Mouse (Mus musculus): ENCODE measurements at regions not wholly inside any gene's neighbourhood (a gene's known extent, or its start where the extent isn't known, plus 50 kb on each side); places are given as distances from the start of the nearest gene placed in this dataset.

DNA sequence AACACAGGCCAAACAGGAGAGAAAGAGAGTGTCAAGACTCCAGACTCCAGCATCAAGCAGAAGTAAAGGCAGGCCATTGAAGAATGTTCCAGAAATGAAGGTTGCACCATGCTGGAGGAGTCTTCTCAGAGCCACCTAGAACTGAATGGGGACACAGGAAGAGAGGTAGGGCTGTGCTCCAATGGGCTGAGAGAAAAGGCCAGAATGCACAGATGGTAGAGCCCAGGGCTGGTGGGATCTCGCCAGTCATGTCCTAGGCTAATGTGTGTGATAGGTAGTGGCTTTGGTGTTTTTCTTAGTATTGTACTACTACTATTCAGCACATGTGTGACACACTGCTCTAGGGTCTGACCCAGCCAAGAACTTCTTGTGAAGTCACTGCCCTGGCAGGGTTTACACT, 117.9 kb downstream of the Vegfa start:
- no peaks in the 10 kb centered on the region for H3K4me1 ChIP-seq (ENCODE audit: control insufficient read depth, insufficient read depth, low read length)
- no peak overlapping the region for H3K4me3 ChIP-seq (ENCODE audit: insufficient read depth, low read length)
- H3K27ac ChIP-seq (ENCODE audit: insufficient read depth, low read depth, low read length): no peak overlapping the region
- TF ChIP-seq POLR2A (IDR thresholded peaks at IDR 0.05; ENCODE audit: borderline replicate concordance, low read depth, low read length): no peak
- no peak for TF ChIP-seq CTCF (IDR thresholded peaks at IDR 0.05; ENCODE audit: low read depth, low read length)

DNA sequence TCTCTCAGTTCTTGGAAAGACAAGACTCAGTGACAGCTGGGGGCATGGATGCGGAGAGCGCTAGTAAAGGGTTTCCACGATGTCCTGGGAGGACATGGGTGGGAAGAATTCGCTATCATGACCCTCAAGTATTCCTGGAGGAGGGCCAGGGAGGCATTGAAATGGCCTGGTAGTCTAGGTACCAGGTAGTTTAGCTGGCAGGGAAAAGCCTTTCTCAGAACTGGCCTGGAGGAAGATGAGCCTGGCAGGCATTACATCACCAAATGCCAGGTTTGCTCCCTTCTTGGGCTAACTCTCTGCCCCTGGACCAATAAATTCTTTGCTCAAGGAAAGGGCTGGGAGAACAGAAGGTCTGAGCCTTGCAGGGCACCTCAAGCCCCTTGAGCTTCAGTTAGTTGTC, 118.5 kb downstream of the Vegfa start:
- no peak overlapping the region for H3K27ac ChIP-seq (ENCODE audit: insufficient read depth, low read depth, low read length)
- TF ChIP-seq POLR2A (IDR thresholded peaks at IDR 0.05; ENCODE audit: borderline replicate concordance, low read depth, low read length) (no peak), CTCF (IDR thresholded peaks at IDR 0.05; ENCODE audit: low read depth, low read length) (no peak)
- no peaks in the 10 kb centered on the region for H3K4me1 ChIP-seq (ENCODE audit: control insufficient read depth, insufficient read depth, low read length)
- H3K4me3 ChIP-seq (ENCODE audit: insufficient read depth, low read length): no peak overlapping the region

DNA sequence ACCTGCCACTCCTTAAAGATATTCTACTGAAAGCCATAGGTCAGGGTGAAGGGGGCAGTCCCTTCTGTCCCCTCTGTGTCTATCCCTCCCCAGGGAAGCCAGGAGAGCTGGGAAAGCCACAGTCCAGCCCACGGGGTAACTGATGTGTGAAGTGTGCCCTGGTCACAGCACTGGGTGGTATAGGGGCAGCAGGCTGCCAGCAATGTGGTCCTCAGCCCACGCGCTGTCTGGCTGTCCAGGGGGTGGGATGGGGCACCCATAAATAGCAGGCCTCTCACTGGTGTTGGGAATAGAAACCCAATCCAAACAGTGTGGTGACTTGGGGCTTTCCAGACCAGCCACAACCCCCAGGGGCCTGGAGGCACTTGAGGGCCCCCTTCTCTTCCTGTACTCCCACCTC, 120.0 kb downstream of the Vegfa start:
- TF ChIP-seq POLR2A (IDR thresholded peaks at IDR 0.05; ENCODE audit: borderline replicate concordance, low read depth, low read length) (no peak), CTCF (IDR thresholded peaks at IDR 0.05; ENCODE audit: low read depth, low read length) (no peak)
- H3K27ac ChIP-seq (ENCODE audit: insufficient read depth, low read depth, low read length): no peak overlapping the region
- H3K4me3 ChIP-seq (ENCODE audit: insufficient read depth, low read length): no peak overlapping the region
- H3K4me1 ChIP-seq (ENCODE audit: control insufficient read depth, insufficient read depth, low read length): no peaks in the 10 kb centered on the region

DNA sequence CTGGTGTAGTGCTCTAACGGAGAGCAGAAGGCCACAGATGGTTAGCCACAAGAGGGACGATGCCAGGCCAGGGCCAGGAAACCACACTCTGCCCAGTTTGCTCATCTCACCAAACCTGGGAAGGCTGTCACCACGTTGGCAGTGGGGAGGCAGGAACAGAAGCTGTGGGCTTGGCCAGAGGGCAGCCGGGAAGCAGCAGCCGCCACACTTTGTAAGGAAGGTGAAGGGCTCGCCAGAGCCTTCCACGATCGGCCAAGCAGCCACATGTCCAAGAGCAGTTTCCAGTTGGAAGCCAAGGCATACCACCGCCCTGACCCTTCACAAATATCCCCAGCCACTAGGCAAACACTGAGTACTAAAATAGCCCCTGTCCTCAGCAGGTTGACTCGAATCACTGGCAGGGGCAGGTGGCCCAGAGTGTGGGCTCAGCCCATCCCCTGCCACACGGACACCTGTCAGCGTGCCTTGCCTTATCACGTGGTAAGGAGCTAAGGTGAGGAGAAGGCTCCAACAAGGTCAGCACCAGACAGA, 120.9 kb downstream of the Vegfa start:
- TF ChIP-seq POLR2A (IDR thresholded peaks at IDR 0.05; ENCODE audit: borderline replicate concordance, low read depth, low read length) (no peak), CTCF (IDR thresholded peaks at IDR 0.05; ENCODE audit: low read depth, low read length) (no peak)
- H3K27ac ChIP-seq (ENCODE audit: insufficient read depth, low read depth, low read length): no peak overlapping the region
- H3K4me3 ChIP-seq (ENCODE audit: insufficient read depth, low read length): no peak overlapping the region
- no peaks in the 10 kb centered on the region for H3K4me1 ChIP-seq (ENCODE audit: control insufficient read depth, insufficient read depth, low read length)

DNA sequence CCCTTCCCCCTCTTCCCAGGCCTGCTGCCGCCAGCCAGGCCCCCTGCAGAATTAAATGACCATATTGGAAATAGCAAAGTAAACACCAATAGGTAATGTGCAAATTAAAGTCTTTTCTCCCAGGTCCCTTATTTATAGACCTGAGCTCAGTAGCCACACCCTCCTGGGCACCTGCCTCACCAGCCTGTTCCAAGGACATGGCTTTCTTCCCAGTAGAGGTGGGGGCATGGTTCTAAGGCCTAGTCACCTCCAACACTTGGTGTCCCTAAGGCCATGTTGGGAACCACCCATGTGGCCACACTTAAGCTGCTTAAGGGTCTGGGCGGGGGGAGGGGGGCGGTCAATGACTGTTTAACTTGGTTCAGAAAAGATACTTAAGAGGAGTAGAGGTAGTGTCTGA, 121.9 kb downstream of the Vegfa start:
- Histone ChIP-seq H3K4me3 (ENCODE audit: insufficient read depth, low read length) (no peak overlapping the region), H3K27ac (ENCODE audit: insufficient read depth, low read depth, low read length) (no peak overlapping the region), H3K4me1 (ENCODE audit: control insufficient read depth, insufficient read depth, low read length) (no peaks in the 10 kb centered on the region)
- no peak for TF ChIP-seq POLR2A (IDR thresholded peaks at IDR 0.05; ENCODE audit: borderline replicate concordance, low read depth, low read length)
- no peak for TF ChIP-seq CTCF (IDR thresholded peaks at IDR 0.05; ENCODE audit: low read depth, low read length)

DNA sequence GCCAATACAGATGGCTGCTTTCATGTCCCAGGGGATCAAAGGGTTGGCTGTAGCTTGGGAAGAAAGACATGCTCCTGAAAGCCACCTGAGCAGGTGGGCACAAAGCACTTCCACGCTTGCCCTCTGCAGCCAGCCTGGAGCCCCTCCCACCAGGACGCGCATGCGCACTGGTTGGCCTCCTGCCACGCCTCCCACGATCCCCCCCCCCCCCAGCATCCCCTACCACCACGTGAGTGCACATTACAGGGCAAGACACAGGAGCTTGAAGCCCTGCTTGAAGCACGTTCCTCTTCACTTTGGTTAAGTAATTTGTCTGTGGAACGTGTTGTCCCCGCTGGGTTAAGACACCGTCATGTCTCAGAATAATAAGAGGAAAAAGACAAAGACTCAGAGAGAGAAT, 124.6 kb downstream of the Vegfa start:
- no peak overlapping the region for H3K4me3 ChIP-seq (ENCODE audit: insufficient read depth, low read length)
- no peak overlapping the region for H3K27ac ChIP-seq (ENCODE audit: insufficient read depth, low read depth, low read length)
- no peak for TF ChIP-seq CTCF (IDR thresholded peaks at IDR 0.05; ENCODE audit: low read depth, low read length)
- TF ChIP-seq POLR2A (IDR thresholded peaks at IDR 0.05; ENCODE audit: borderline replicate concordance, low read depth, low read length): no peak

DNA sequence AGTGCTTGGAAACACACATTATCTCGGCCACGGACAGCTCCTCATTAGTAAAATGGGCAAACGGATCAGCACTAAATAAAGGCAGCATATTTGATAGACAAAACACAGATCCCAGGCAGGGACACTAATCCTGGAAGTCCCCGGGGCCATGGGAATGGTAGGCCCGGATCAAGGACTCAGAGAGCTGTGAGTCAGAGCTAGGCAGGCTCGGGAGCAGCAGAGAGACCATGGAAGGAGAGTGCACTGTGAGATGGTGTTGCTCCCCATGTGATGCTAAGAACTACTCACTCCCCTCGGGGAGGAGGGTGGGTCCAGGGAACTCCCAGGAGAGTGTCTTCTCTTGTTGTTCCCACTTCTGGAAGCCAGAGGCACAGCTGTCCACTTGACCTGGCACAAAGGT, 126.6 kb downstream of the Vegfa start:
- TF ChIP-seq POLR2A (IDR thresholded peaks at IDR 0.05; ENCODE audit: borderline replicate concordance, low read depth, low read length) (no peak), CTCF (IDR thresholded peaks at IDR 0.05; ENCODE audit: low read depth, low read length) (no peak)
- Histone ChIP-seq H3K27ac (ENCODE audit: insufficient read depth, low read depth, low read length) (no peak overlapping the region), H3K4me1 (ENCODE audit: control insufficient read depth, insufficient read depth, low read length) (no peaks in the 10 kb centered on the region)

More for the DNA sequence above, 124.6 kb downstream of the Vegfa start:
- H3K4me1 ChIP-seq (ENCODE audit: control insufficient read depth, insufficient read depth, low read length): no peaks in the 10 kb centered on the region

DNA sequence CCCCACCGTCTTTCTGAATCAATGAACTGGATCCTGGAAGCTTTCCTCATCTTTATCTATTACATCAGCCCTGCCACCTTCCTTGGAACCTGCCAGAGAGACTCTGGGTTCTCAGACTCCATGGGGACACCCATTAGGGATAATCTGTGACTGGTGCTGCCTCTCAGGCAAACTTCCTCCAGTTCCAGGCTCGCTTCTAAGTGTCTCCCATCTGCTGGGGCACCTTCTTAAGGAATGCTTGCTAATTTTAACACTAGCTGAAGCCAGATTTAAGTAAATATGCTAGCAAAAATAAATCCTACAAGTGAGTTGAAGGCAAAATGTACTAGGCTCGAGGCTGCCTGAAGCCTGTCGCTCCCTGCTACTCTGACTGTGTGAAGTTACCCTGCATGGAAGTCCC, 127.9 kb downstream of the Vegfa start:
- TF ChIP-seq POLR2A (IDR thresholded peaks at IDR 0.05; ENCODE audit: borderline replicate concordance, low read depth, low read length): no peak
- TF ChIP-seq CTCF (IDR thresholded peaks at IDR 0.05; ENCODE audit: low read depth, low read length): no peak
- Histone ChIP-seq H3K4me3 (ENCODE audit: insufficient read depth, low read length) (no peak overlapping the region), H3K27ac (ENCODE audit: insufficient read depth, low read depth, low read length) (no peak overlapping the region), H3K4me1 (ENCODE audit: control insufficient read depth, insufficient read depth, low read length) (no peaks in the 10 kb centered on the region)

More for the DNA sequence above, 126.6 kb downstream of the Vegfa start:
- no peak overlapping the region for H3K4me3 ChIP-seq (ENCODE audit: insufficient read depth, low read length)

DNA sequence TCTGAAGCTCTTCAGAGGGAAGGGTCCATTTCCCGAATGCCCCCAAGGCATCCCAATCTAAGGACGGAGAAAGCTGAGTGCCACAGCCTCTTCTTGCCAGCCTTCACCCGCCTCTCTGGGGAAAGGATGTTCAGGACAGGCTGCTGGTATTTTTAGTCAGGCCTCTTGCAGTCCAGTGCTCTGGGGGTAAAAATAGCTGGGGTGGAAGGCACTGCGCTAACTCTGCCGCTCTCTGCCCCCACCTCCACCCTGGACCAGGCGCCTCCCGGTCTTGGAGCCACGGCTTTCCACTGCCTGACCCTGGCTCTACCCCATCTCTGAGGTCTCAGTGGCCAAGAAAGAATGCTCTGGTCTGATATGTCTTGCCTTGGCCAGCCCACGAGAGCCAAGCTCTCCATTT, 128.9 kb downstream of the Vegfa start:
- Histone ChIP-seq H3K4me1 (ENCODE audit: control insufficient read depth, insufficient read depth, low read length) (no peaks in the 10 kb centered on the region), H3K27ac (ENCODE audit: insufficient read depth, low read depth, low read length) (no peak overlapping the region), H3K4me3 (ENCODE audit: insufficient read depth, low read length) (no peak overlapping the region)
- no peak for TF ChIP-seq CTCF (IDR thresholded peaks at IDR 0.05; ENCODE audit: low read depth, low read length)

DNA sequence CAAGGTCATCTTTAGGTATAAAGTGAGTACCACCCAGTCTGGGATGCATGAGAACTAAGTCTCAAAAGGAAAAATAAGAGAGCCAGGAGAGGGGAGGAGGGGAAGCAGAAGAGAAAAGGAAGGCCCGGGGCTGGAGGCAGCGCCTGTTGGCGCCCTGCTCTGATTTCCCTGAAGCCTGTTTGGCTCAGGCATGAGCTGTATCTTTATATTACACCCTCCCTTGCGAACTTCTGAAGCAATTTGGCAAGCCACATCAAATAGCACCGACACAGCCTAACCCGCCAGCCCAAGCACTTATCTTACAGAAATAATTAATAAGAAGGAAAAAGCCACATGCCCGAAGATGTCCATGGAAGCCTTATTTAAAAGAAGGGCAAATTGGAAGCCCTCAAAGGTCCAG, 129.5 kb downstream of the Vegfa start:
- H3K27ac ChIP-seq (ENCODE audit: insufficient read depth, low read depth, low read length): no peak overlapping the region
- no peaks in the 10 kb centered on the region for H3K4me1 ChIP-seq (ENCODE audit: control insufficient read depth, insufficient read depth, low read length)
- no peak overlapping the region for H3K4me3 ChIP-seq (ENCODE audit: insufficient read depth, low read length)
- TF ChIP-seq POLR2A (IDR thresholded peaks at IDR 0.05; ENCODE audit: borderline replicate concordance, low read depth, low read length) (no peak), CTCF (IDR thresholded peaks at IDR 0.05; ENCODE audit: low read depth, low read length) (no peak)

DNA sequence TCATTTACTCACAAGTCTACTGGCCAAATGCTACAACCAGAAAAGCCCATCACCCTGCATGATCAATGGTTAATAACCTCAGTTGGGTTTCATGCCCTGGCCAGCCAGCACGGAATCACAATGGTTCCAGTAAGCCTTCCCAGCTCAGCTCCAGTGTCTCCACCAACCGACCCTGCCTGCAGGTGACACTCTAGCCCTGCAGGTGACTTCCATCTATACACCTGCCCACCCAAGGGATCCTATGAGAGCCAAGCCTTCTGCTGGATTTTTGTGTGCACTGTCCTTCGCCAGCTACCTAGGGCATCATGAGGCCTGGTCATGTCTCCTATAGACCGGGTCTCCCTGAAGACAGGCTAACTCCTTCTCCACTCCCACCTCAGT, 135.3 kb downstream of the Vegfa start:
- H3K27ac ChIP-seq (ENCODE audit: insufficient read depth, low read depth, low read length): no peak overlapping the region
- TF ChIP-seq POLR2A (IDR thresholded peaks at IDR 0.05; ENCODE audit: borderline replicate concordance, low read depth, low read length) (no peak), CTCF (IDR thresholded peaks at IDR 0.05; ENCODE audit: low read depth, low read length) (no peak)
- peaks cover 15% of the 10 kb centered on the region for H3K4me1 ChIP-seq (ENCODE audit: control insufficient read depth, insufficient read depth, low read length)
- H3K4me3 ChIP-seq (ENCODE audit: insufficient read depth, low read length): no peak overlapping the region
